Mouse (Mus musculus) CH12.LX (cell line): ENCODE measurements around the gene Acvrl1. TPM values are rescaled to one million over a fixed set of nuclear protein-coding genes. Genes with fewer than 3 reads are reported as not detected.

Experiments used
- DNase-seq: peaks from one replicate; pipeline ENCODE4 v3.0.0-alpha.2; 2013; ENCODE audit errors: extremely low read depth
- H3K27ac ChIP-seq: 2 replicates; pipeline ENCODE4 v1.5.1; 2012; ENCODE audit warnings: low read depth, mild to moderate bottlenecking, control low read depth, moderate library complexity; ENCODE audit not compliant: insufficient read depth
- H3K27me3 ChIP-seq: replicated peaks from 2 replicates; pipeline ENCODE3; 2012; ENCODE audit warnings: inconsistent platforms
- H3K36me3 ChIP-seq, 2 experiments: replicated peaks in 1 of 2; 2 replicates each; pipeline versions ENCODE3 to v1.6.1; 2012; ENCODE audit warnings: inconsistent platforms in 1 of 2, low read length in 1 of 2, mild to moderate bottlenecking in 1 of 2, mixed read lengths in 1 of 2, moderate library complexity in 1 of 2; ENCODE audit not compliant: control insufficient read depth in 1 of 2, insufficient read depth in 1 of 2
- H3K4me1 ChIP-seq, 2 experiments: 2 replicates each; pipeline ENCODE4 v1.6.1; 2012; ENCODE audit warnings: inconsistent platforms in 1 of 2, moderate library complexity in 1 of 2; ENCODE audit not compliant: insufficient read depth in 2 of 2, control insufficient read depth in 1 of 2
- H3K4me2 ChIP-seq: 2 replicates; pipeline ENCODE4 v1.6.1; 2012; ENCODE audit warnings: low read depth, mild to moderate bottlenecking, control low read depth; ENCODE audit not compliant: poor library complexity, insufficient read depth, severe bottlenecking
- H3K4me3 ChIP-seq, 3 experiments: fragments of 150-350 bp in 1 of 3; sonication (generic) in 1 of 3; replicated peaks in 1 of 3; 2 replicates each; pipeline versions ENCODE3 to v1.5.1; 2011 to 2012; ENCODE audit warnings: low read depth in 2 of 3, low read length in 2 of 3, mild to moderate bottlenecking in 2 of 3, moderate library complexity in 2 of 3, control low read depth in 1 of 3, improper control_type of control experiment in 1 of 3, inconsistent platforms in 1 of 3, mixed read lengths in 1 of 3; ENCODE audit not compliant: poor library complexity in 1 of 3
- H3K79me2 ChIP-seq: replicated peaks from 2 replicates; pipeline ENCODE4 v1.6.1; 2012; ENCODE audit warnings: mild to moderate bottlenecking, moderate library complexity; ENCODE audit not compliant: control insufficient read depth, poor library complexity, insufficient read depth, severe bottlenecking; ENCODE audit errors: extremely low read depth
- H3K9ac ChIP-seq: 2 replicates; pipeline ENCODE4 v1.6.1; 2012; ENCODE audit warnings: low read depth, mild to moderate bottlenecking, control low read depth, moderate library complexity; ENCODE audit not compliant: insufficient read depth
- H3K9me3 ChIP-seq: replicated peaks from 2 replicates; pipeline ENCODE3; 2012; ENCODE audit warnings: low read length, inconsistent platforms, mixed read lengths
- BHLHE40 ChIP-seq: IDR thresholded peaks from 2 replicates; pipeline ENCODE4 v1.6.1; 2011; ENCODE audit warnings: mild to moderate bottlenecking, low read depth, low read length, improper control_type of control experiment
- CHD2 ChIP-seq: IDR thresholded peaks from 2 replicates; pipeline ENCODE4 v1.6.1; 2011; ENCODE audit warnings: low read length, improper control_type of control experiment
- CTCF ChIP-seq, 2 experiments: IDR thresholded peaks in 1 of 2; conservative IDR thresholded peaks in 1 of 2; 2 replicates each; pipeline ENCODE4 v1.5.1; 2011 to 2012; ENCODE audit warnings: low read depth in 2 of 2, low read length in 2 of 2, improper control_type of control experiment in 1 of 2, inconsistent platforms in 1 of 2, mild to moderate bottlenecking in 1 of 2, moderate library complexity in 1 of 2
- ELF1 ChIP-seq: IDR thresholded peaks from 2 replicates; pipeline ENCODE4 v1.6.1; 2014; ENCODE audit warnings: low read depth, mild to moderate bottlenecking, inconsistent platforms, low read length, improper control_type of control experiment
- EP300 ChIP-seq: IDR thresholded peaks from 2 replicates; pipeline ENCODE4 v1.6.1; 2011; ENCODE audit warnings: low read length, improper control_type of control experiment
- HCFC1 ChIP-seq: IDR thresholded peaks from 2 replicates; pipeline ENCODE4 v1.6.1; 2012; ENCODE audit warnings: low read depth, mild to moderate bottlenecking, inconsistent platforms, low read length, improper control_type of control experiment
- JUND ChIP-seq: conservative IDR thresholded peaks from 2 replicates; pipeline ENCODE4 v1.6.1; 2011; ENCODE audit warnings: low read depth, low read length, improper control_type of control experiment
- MAX ChIP-seq: IDR thresholded peaks from 2 replicates; pipeline ENCODE4 v1.6.1; 2011; ENCODE audit warnings: low read length, improper control_type of control experiment
- MAZ ChIP-seq: IDR thresholded peaks from 2 replicates; pipeline ENCODE4 v1.6.1; 2012; ENCODE audit warnings: low read depth, mild to moderate bottlenecking, inconsistent platforms, low read length, improper control_type of control experiment, moderate library complexity
- MEF2A ChIP-seq: IDR thresholded peaks from 2 replicates; pipeline ENCODE4 v1.6.1; 2014; ENCODE audit warnings: low read depth, mild to moderate bottlenecking, inconsistent platforms, low read length, improper control_type of control experiment, borderline replicate concordance
- MXI1 ChIP-seq: IDR thresholded peaks from 2 replicates; pipeline ENCODE4 v1.6.1; 2011; ENCODE audit warnings: mild to moderate bottlenecking, low read depth, low read length, improper control_type of control experiment
- MYC ChIP-seq: IDR thresholded peaks from 2 replicates; pipeline ENCODE4 v1.6.1; 2011; ENCODE audit warnings: low read depth, mild to moderate bottlenecking, improper control_type of control experiment, low read length
- PAX5 ChIP-seq: IDR thresholded peaks from 2 replicates; pipeline ENCODE4 v1.6.1; 2012; ENCODE audit warnings: low read length, inconsistent platforms, mixed read lengths
- POLR2A ChIP-seq: IDR thresholded peaks from 2 replicates; pipeline ENCODE4 v1.6.1; 2011; ENCODE audit warnings: low read depth, mild to moderate bottlenecking, improper control_type of control experiment, low read length
- POLR2AphosphoS2 ChIP-seq: IDR thresholded peaks from 2 replicates; pipeline ENCODE4 v1.6.1; 2011; ENCODE audit warnings: low read depth, low read length, improper control_type of control experiment
- SMC3 ChIP-seq: IDR thresholded peaks from 2 replicates; pipeline ENCODE4 v1.6.1; 2011; ENCODE audit warnings: low read depth, low read length, improper control_type of control experiment
- TCF12 ChIP-seq: IDR thresholded peaks from 2 replicates; pipeline ENCODE4 v1.6.1; 2014; ENCODE audit warnings: low read depth, mild to moderate bottlenecking, inconsistent platforms, low read length, improper control_type of control experiment
- UBTF ChIP-seq: IDR thresholded peaks from 2 replicates; pipeline ENCODE4 v1.6.1; 2012; ENCODE audit warnings: low read depth, mild to moderate bottlenecking, inconsistent platforms, low read length, improper control_type of control experiment, moderate library complexity
- USF2 ChIP-seq: conservative IDR thresholded peaks from 2 replicates; pipeline ENCODE4 v1.6.1; 2011; ENCODE audit warnings: low read depth, low read length, improper control_type of control experiment
- ZC3H11A ChIP-seq: IDR thresholded peaks from 2 replicates; pipeline ENCODE4 v1.6.1; 2012; ENCODE audit warnings: low read depth, mild to moderate bottlenecking, inconsistent platforms, low read length, improper control_type of control experiment
- ZMIZ1 ChIP-seq: IDR thresholded peaks from 2 replicates; pipeline ENCODE4 v1.6.1; 2012; ENCODE audit warnings: low read depth, mild to moderate bottlenecking, inconsistent platforms, low read length, improper control_type of control experiment
- dilution Hi-C: fragments of 300-500 bp; cut with MboI; formaldehyde crosslinking; loops from 2 replicates; pipeline ENCODE4 v1.14.3; 2020; ENCODE audit warnings: low sequenced_read_pairs; ENCODE audit not compliant: extremely low pct_unique_long_range_greater_than_20kb, extremely low pct_ligation_motif_present
- in situ Hi-C: fragments of 300-500 bp; cut with MboI; formaldehyde crosslinking; loops from 3 replicates; pipeline ENCODE4 v1.14.3; 2019; ENCODE audit warnings: low sequenced_read_pairs, low pct_ligation_motif_present, low pct_unique_long_range_greater_than_20kb, mixed read lengths
- polyA plus RNA-seq: library from polyadenylated mRNA; unstranded; fragments of >175 nt; gene quantifications from 2 replicates; pipeline ENCODE4 v1.2.1, GENCODE M21; 2012; ENCODE audit warnings: low read depth; ENCODE audit not compliant: insufficient read length
- total RNA-seq, 2 experiments: library from RNA; depleted of rRNA; stranded (reverse); fragments of 300-350 nt in 1 of 2; fragments of >200 nt in 1 of 2; gene quantifications; 2 replicates each; pipeline ENCODE4 v1.2.3; 2012 to 2014

Acvrl1 gene
- total and polyA plus RNA-seq, 3 experiments, result 4.0 to 9.5 (median 5.2) TPM

GRCm38 (mm10) chr15:101141061-101141541, 12.8 kb downstream of the Acvrl1 start:
- Histone ChIP-seq H3K4me2 (0 out of 2 replicates have a peak overlapping the region, but pooled peaks have one; percentile 16), H3K27ac (no peak overlapping the region), H3K79me2 (no peaks in the 10 kb centered on the region), H3K9me3 (no peaks in the 10 kb centered on the region), H3K4me1 (peaks cover 28 to 85% of the 10 kb centered on the region in 2 experiments), H3K4me3 (no peak overlapping the region), H3K27me3 (no peaks in the 10 kb centered on the region), H3K9ac (no peak overlapping the region), H3K36me3 (peaks cover 0 to 33% of the 10 kb centered on the region in 2 experiments)
- DNase-seq, result peak; percentile 56
- TF ChIP-seq UBTF, result no peak
- 0 out of 2 replicates have a peak, but pooled peaks have one; percentile 20 for TF ChIP-seq POLR2A
- TF ChIP-seq EP300, result no peak
- dilution Hi-C loops (no loop called here), in situ Hi-C loops (no loop called here)

GRCm38 (mm10) chr15:101142672-101143071, 14.3 kb downstream of the Acvrl1 start:
- Histone ChIP-seq H3K4me3 (no peak overlapping the region), H3K4me2 (no peak overlapping the region), H3K27ac (no peak overlapping the region), H3K79me2 (no peaks in the 10 kb centered on the region), H3K36me3 (peaks cover 0 to 25% of the 10 kb centered on the region in 2 experiments), H3K9me3 (no peaks in the 10 kb centered on the region), H3K27me3 (no peaks in the 10 kb centered on the region), H3K4me1 (peaks cover 40 to 93% of the 10 kb centered on the region in 2 experiments), H3K9ac (no peak overlapping the region)
- dilution Hi-C loops (no loop called here), in situ Hi-C loops (no loop called here)
- DNase-seq, result no peak
- TF ChIP-seq BHLHE40 (no peak), SMC3 (no peak), MEF2A (no peak), TCF12 (no peak), USF2 (no peak), MAX (no peak), UBTF (no peak), ZMIZ1 (no peak), EP300 (no peak), ELF1 (no peak), CTCF (conservative IDR thresholded peaks at IDR 0.05 in 1 of 2, IDR thresholded peaks at IDR 0.05 in 1 of 2; ENCODE audit: low read depth in 2 of 2, low read length in 2 of 2) (no peak), PAX5 (no peak), HCFC1 (no peak), CHD2 (no peak), JUND (no peak), MYC (no peak), POLR2AphosphoS2 (no peak), MXI1 (no peak), MAZ (no peak), ZC3H11A (no peak)
